Mouse (Mus musculus) liver, embryonic 11.5 days (tissue): ENCODE results near the gene Gm26741. TPM values are rescaled to one million over a fixed set of nuclear protein-coding genes. Genes with fewer than 3 reads are reported as not detected.

Experiments
- ATAC-seq: fragments of 200-750 bp; cut with Nextera tagmentation; replicated peaks from 2 replicates; pipeline ENCODE4 v1.8.0; 2017; ENCODE audit warnings: moderate number of reproducible peaks, mild to moderate bottlenecking, moderate TSS enrichment, moderate library complexity; ENCODE audit not compliant: low FRiP score
- DNase-seq: peaks from one replicate; pipeline ENCODE4 v3.0.0-alpha.2; 2017; ENCODE audit warnings: low spot score
- H3K27ac ChIP-seq: fragments of 300-500 bp; sonication (generic); 2 replicates; pipeline ENCODE4 v1.5.1; 2014; ENCODE audit warnings: mild to moderate bottlenecking, low read depth, low read length, control low read depth
- H3K27me3 ChIP-seq: fragments of 300-500 bp; sonication (generic); replicated peaks from 2 replicates; pipeline ENCODE4 v1.6.1; 2014; ENCODE audit warnings: low read length, mixed read lengths; ENCODE audit not compliant: control insufficient read depth, insufficient read depth
- H3K36me3 ChIP-seq: fragments of 300-500 bp; sonication (generic); 2 replicates; pipeline ENCODE4 v1.6.1; 2014; ENCODE audit warnings: mild to moderate bottlenecking, low read length, moderate library complexity, mixed read lengths; ENCODE audit not compliant: control insufficient read depth, insufficient read depth
- H3K4me1 ChIP-seq: fragments of 300-500 bp; sonication (generic); replicated peaks from 2 replicates; pipeline ENCODE4 v1.6.1; 2014; ENCODE audit warnings: low read length, mixed read lengths; ENCODE audit not compliant: control insufficient read depth, insufficient read depth
- H3K4me2 ChIP-seq: fragments of 300-500 bp; sonication (generic); 2 replicates; pipeline ENCODE4 v1.6.1; 2014; ENCODE audit warnings: mild to moderate bottlenecking, control low read depth, moderate library complexity
- H3K4me3 ChIP-seq: fragments of 300-500 bp; sonication (generic); 2 replicates; pipeline ENCODE4 v1.5.1; 2014; ENCODE audit warnings: low read depth, low read length, control low read depth
- H3K9ac ChIP-seq: fragments of 300-500 bp; sonication (generic); 2 replicates; pipeline ENCODE4 v1.6.1; 2014; ENCODE audit warnings: low read depth, low read length, control low read depth
- H3K9me3 ChIP-seq: fragments of 300-500 bp; sonication (generic); 2 replicates; pipeline ENCODE4 v1.6.1; 2016; ENCODE audit warnings: low read length, inconsistent platforms, mixed read lengths; ENCODE audit not compliant: control insufficient read depth
- WGBS: fragments of 180-500 bp; shearing (Covaris S2); extraction: QIAGEN DNeasy Blood & Tissue Kit; methylation state at CpG from one replicate; pipeline ENCODE4 v1.1.7; 2014; 5-methylcytosine and 5-hydroxymethylcytosine counted together
- polyA plus RNA-seq: library from polyadenylated mRNA; unstranded; fragments of >200 nt; fragmentation: Nextera tagmentation; extraction: Ambion mirVana; gene quantifications from 2 replicates; pipeline ENCODE4 v1.2.1, GENCODE M21; 2014

Gm26741 gene
- polyA plus RNA-seq, 1 experiment from 2014 or later, result not detected

- H3K9ac ChIP-seq, result no peak overlapping the region
- H3K27me3 ChIP-seq, result no peaks in the 10 kb centered on the region
- H3K4me3 ChIP-seq, result no peak overlapping the region
- no peaks in the 10 kb centered on the region for H3K36me3 ChIP-seq
- no peaks in the 10 kb centered on the region for H3K9me3 ChIP-seq
- no peak overlapping the region for H3K4me2 ChIP-seq
- WGBS, result 59% methylated on average over 3 of the region's 3 CpGs
- H3K4me1 ChIP-seq, result no peaks in the 10 kb centered on the region
- ATAC-seq (no peak), DNase-seq (no peak)
- H3K27ac ChIP-seq, result no peak overlapping the region
Measured at GRCm38 (mm10) chr10:52399722-52400121, 41.2 kb downstream of the Gm26741 start.

DNA sequence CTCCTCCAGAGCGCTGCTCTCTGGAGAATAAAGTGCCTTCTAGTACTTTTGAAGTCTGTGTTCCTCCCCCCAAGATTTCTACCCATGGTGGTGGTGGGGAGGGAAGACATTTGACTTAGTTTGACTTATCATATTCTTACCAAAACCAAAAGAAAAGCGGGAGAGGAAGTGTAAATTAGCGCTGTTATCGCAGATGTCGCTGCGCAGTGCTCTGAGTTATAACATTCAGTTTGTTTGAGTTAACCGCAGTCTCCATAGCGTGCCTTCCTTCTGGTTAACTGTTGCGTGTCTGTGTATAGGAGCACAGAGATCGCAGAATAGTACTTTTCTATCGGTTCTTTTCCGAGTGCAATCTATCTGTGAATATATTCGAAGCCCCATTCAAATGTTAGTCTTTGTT lies 46.6 kb downstream of the Gm26741 start:
- H3K27me3 ChIP-seq, result no peaks in the 10 kb centered on the region
- no peaks in the 10 kb centered on the region for H3K4me1 ChIP-seq
- no peak for ATAC-seq
- H3K4me2 ChIP-seq, result no peak overlapping the region
- no peak overlapping the region for H3K4me3 ChIP-seq
- H3K9ac ChIP-seq, result no peak overlapping the region
- no peak for DNase-seq
- H3K27ac ChIP-seq, result no peak overlapping the region
- no peaks in the 10 kb centered on the region for H3K9me3 ChIP-seq
- WGBS, result 83% methylated on average over 13 of the region's 13 CpGs
- H3K36me3 ChIP-seq, result no peaks in the 10 kb centered on the region

DNA sequence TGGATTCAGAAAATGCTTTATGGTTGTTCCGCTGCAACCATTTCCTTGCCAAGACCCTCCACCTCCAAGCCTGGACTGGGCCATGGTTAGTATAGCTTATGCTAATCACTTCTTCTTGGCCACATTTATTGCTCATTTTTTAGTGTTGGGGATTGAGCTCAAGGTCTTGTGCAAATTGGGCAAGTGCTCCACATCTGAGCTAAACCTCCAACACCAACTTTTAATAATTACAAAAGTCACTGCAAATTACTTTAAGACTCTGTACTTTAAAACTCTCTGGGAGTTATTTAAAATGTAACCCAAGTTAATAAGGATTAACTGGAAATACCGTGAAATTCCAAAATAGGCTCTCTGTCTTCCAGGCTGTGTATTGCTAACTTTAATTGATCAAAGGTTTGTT lies 49.0 kb downstream of the Gm26741 start:
- no peaks in the 10 kb centered on the region for H3K4me1 ChIP-seq
- no peak overlapping the region for H3K4me2 ChIP-seq
- WGBS, result 90% methylated on average over 2 of the region's 2 CpGs
- H3K9ac ChIP-seq, result no peak overlapping the region
- H3K36me3 ChIP-seq, result no peaks in the 10 kb centered on the region
- no peak for ATAC-seq
- DNase-seq, result no peak
- H3K27me3 ChIP-seq, result no peaks in the 10 kb centered on the region
- no peak overlapping the region for H3K4me3 ChIP-seq
- no peak overlapping the region for H3K27ac ChIP-seq
- no peaks in the 10 kb centered on the region for H3K9me3 ChIP-seq

Other genes with a start within 250 kb of the Gm26741 start
- gene Ros1, start 163.5 kb upstream of the Gm26741 start, polyA plus RNA-seq, result 0.09 TPM in 1 of 2 replicates, not detected in the other
- gene Dcbld1, start 125.1 kb upstream of the Gm26741 start, polyA plus RNA-seq, result 11.9 and 13.5 TPM in 2 replicates
- gene Gopc, start 23.4 kb downstream of the Gm26741 start, polyA plus RNA-seq, result 9.8 and 11.1 TPM in 2 replicates
- 2.1 and 3.8 TPM in 2 replicates for gene Nepn, start 30.2 kb downstream of the Gm26741 start, polyA plus RNA-seq
- gene Nus1, start 58.8 kb downstream of the Gm26741 start, polyA plus RNA-seq, result 15.1 and 16.1 TPM in 2 replicates